Mouse (Mus musculus) ES-Bruce4 (cell line): ENCODE data around the gene Slc7a11. TPM values are rescaled to one million over a fixed set of nuclear protein-coding genes. Genes with fewer than 3 reads are reported as not detected.

Experiments used
- H3K27ac ChIP-seq: 2 replicates; pipeline ENCODE4 v1.5.1; 2012; ENCODE audit warnings: low read length, inconsistent platforms; ENCODE audit not compliant: insufficient read depth
- H3K27me3 ChIP-seq: 2 replicates; pipeline ENCODE4 v1.6.1; 2012; ENCODE audit warnings: mild to moderate bottlenecking, low read length, inconsistent platforms; ENCODE audit not compliant: control insufficient read depth, poor library complexity, insufficient read depth, severe bottlenecking
- H3K36me3 ChIP-seq: 2 replicates; pipeline ENCODE4 v1.6.1; 2012; ENCODE audit warnings: inconsistent platforms, mild to moderate bottlenecking, low read length, moderate library complexity; ENCODE audit not compliant: control insufficient read depth, poor library complexity, insufficient read depth, severe bottlenecking
- H3K4me1 ChIP-seq: one replicate; pipeline ENCODE4 v1.8.1; 2011; ENCODE audit warnings: low read length; ENCODE audit not compliant: control insufficient read depth, insufficient read depth
- H3K4me3 ChIP-seq: 2 replicates; pipeline ENCODE4 v1.5.1; 2011; ENCODE audit warnings: low read depth, mild to moderate bottlenecking, low read length
- H3K9ac ChIP-seq: 2 replicates; pipeline ENCODE4 v1.6.1; 2012; ENCODE audit warnings: low read depth, mild to moderate bottlenecking, inconsistent platforms; ENCODE audit not compliant: poor library complexity, severe bottlenecking
- H3K9me3 ChIP-seq: replicated peaks from 2 replicates; pipeline ENCODE4 v1.6.1; 2012; ENCODE audit warnings: mild to moderate bottlenecking, low read length, inconsistent platforms; ENCODE audit not compliant: control insufficient read depth, poor library complexity, insufficient read depth, severe bottlenecking
- CTCF ChIP-seq: IDR thresholded peaks from one replicate; pipeline ENCODE4 v1.8.1; 2011; ENCODE audit warnings: low read depth, low read length
- EP300 ChIP-seq: IDR thresholded peaks from 2 replicates; pipeline ENCODE4 v1.6.1; 2011; ENCODE audit warnings: low read depth, low read length; ENCODE audit not compliant: insufficient read depth
- POLR2A ChIP-seq: IDR thresholded peaks from one replicate; pipeline ENCODE4 v1.8.1; 2011; ENCODE audit warnings: low read length; ENCODE audit not compliant: insufficient read depth
- polyA plus RNA-seq: library from polyadenylated mRNA; stranded (reverse); fragments of >200 nt; gene quantifications from 2 replicates; pipeline ENCODE4 v1.2.4, GENCODE M21; 2011; ENCODE audit warnings: low read depth; ENCODE audit not compliant: missing spikeins, insufficient read depth, insufficient read length

Gene Slc7a11
- polyA plus RNA-seq, 1 experiment, result 0.31 TPM

- H3K27ac ChIP-seq, result no peak overlapping the region
- no peaks in the 10 kb centered on the region for H3K36me3 ChIP-seq
- no peaks in the 10 kb centered on the region for H3K27me3 ChIP-seq
- no peak overlapping the region for H3K4me3 ChIP-seq
- no peak overlapping the region for H3K9ac ChIP-seq
- TF ChIP-seq EP300 (no peak), POLR2A (no peak), CTCF (no peak)
- H3K4me1 ChIP-seq, result no peaks in the 10 kb centered on the region
- H3K9me3 ChIP-seq, result no peaks in the 10 kb centered on the region
These were observed 450.5 kb downstream of the Slc7a11 start for GRCm38 (mm10) chr3:49992891-49993290.

- Histone ChIP-seq H3K4me3 (no peak overlapping the region), H3K27me3 (no peaks in the 10 kb centered on the region), H3K9ac (no peak overlapping the region), H3K27ac (no peak overlapping the region), H3K36me3 (no peaks in the 10 kb centered on the region), H3K4me1 (no peaks in the 10 kb centered on the region), H3K9me3 (no peaks in the 10 kb centered on the region)
- no peak for TF ChIP-seq EP300
- TF ChIP-seq CTCF, result no peak
- no peak for TF ChIP-seq POLR2A
These were observed 456.2 kb downstream of the Slc7a11 start for GRCm38 (mm10) chr3:49987236-49987635.

- Histone ChIP-seq H3K36me3 (no peaks in the 10 kb centered on the region), H3K27ac (no peak overlapping the region), H3K4me1 (no peaks in the 10 kb centered on the region), H3K9me3 (no peaks in the 10 kb centered on the region), H3K9ac (no peak overlapping the region), H3K27me3 (no peaks in the 10 kb centered on the region), H3K4me3 (no peak overlapping the region)
- TF ChIP-seq POLR2A (no peak), EP300 (no peak)
These were observed 458.6 kb downstream of the Slc7a11 start for GRCm38 (mm10) chr3:49984795-49985194.

- H3K4me1 ChIP-seq, result no peaks in the 10 kb centered on the region
- no peaks in the 10 kb centered on the region for H3K9me3 ChIP-seq
- H3K27ac ChIP-seq, result no peak overlapping the region
- no peak for TF ChIP-seq CTCF
- TF ChIP-seq POLR2A, result no peak
- TF ChIP-seq EP300, result no peak
- H3K4me3 ChIP-seq, result no peak overlapping the region
- no peak overlapping the region for H3K9ac ChIP-seq
- H3K36me3 ChIP-seq, result no peaks in the 10 kb centered on the region
- no peaks in the 10 kb centered on the region for H3K27me3 ChIP-seq
These were observed 459.8 kb downstream of the Slc7a11 start for GRCm38 (mm10) chr3:49983429-49984268.

- no peak for TF ChIP-seq CTCF
- TF ChIP-seq POLR2A, result no peak
- TF ChIP-seq EP300, result no peak
- Histone ChIP-seq H3K9me3 (no peaks in the 10 kb centered on the region), H3K27ac (no peak overlapping the region), H3K4me3 (no peak overlapping the region), H3K9ac (no peak overlapping the region), H3K36me3 (no peaks in the 10 kb centered on the region), H3K4me1 (no peaks in the 10 kb centered on the region), H3K27me3 (no peaks in the 10 kb centered on the region)
These were observed 469.4 kb downstream of the Slc7a11 start for GRCm38 (mm10) chr3:49973994-49974393.

- H3K4me1 ChIP-seq, result no peaks in the 10 kb centered on the region
- H3K27me3 ChIP-seq, result no peaks in the 10 kb centered on the region
- TF ChIP-seq CTCF, result no peak
- no peak for TF ChIP-seq EP300
- no peak for TF ChIP-seq POLR2A
- no peak overlapping the region for H3K27ac ChIP-seq
- no peak overlapping the region for H3K4me3 ChIP-seq
- H3K9ac ChIP-seq, result no peak overlapping the region
- H3K9me3 ChIP-seq, result no peaks in the 10 kb centered on the region
- no peaks in the 10 kb centered on the region for H3K36me3 ChIP-seq
These were observed 477.8 kb downstream of the Slc7a11 start for GRCm38 (mm10) chr3:49965569-49965968.
